Comparison of ENCODE assay signal across 16 mouse cellular contexts in genomic region chr2:49717437-49718116, GRCm38 (mm10).
DNase-seq lines count a peak whose midpoint lies in the region; ATAC-seq and TF ChIP-seq lines count a peak whose summit lies in the region.
"Had no signal": no experiment of that assay in that cellular context is flagged by ENCODE, and none has a peak within 500 bp of the region (broad histone marks: within the 10 kb centered on the region; RNA-seq: fewer than 3 reads in every experiment).

No protein-coding gene starts in this region.

- DNase-seq in forebrain, embryonic 10.5 days (ENCODE audit: extremely low spot score, low spot score) = no peak
- no peak for DNase-seq in left cerebral cortex, postnatal 4 days
- no peak for DNase-seq in adrenal gland, adult (ENCODE audit: inconsistent age in 2 of 2, low spot score in 1 of 2)
- no peak for DNase-seq in left cerebral cortex, adult 11 months (ENCODE audit: low spot score)
- DNase-seq: adrenal gland, postnatal 10 days; B cell, adult 2 months; cerebellum, postnatal 10 days; lung, postnatal 36 days; right cerebral cortex, postnatal 25 days; thymus, adult 18-20 months had no signal

- H3K9me3 ChIP-seq in forebrain, embryonic 10.5 days = no peaks in the 10 kb centered on the region
- no peaks in the 10 kb centered on the region for H3K9me3 ChIP-seq in forebrain, embryonic 16.5 days (ENCODE audit: control insufficient read depth, low read length)
- no peaks in the 10 kb centered on the region for H3K9me3 ChIP-seq in E14TG2a.4 (ENCODE audit: low read length)
- H3K9me3 ChIP-seq in forebrain, embryonic 12.5 days = no peaks in the 10 kb centered on the region
- H3K9me3 ChIP-seq: heart, embryonic 15.5 days had no signal

- H3K27me3 ChIP-seq in forebrain, embryonic 10.5 days (ENCODE audit: poor library complexity, severe bottlenecking) = no peaks in the 10 kb centered on the region
- H3K27me3 ChIP-seq in forebrain, embryonic 16.5 days (replicated peaks; ENCODE audit: control insufficient read depth, insufficient read depth, low read length) = no peaks in the 10 kb centered on the region
- no peaks in the 10 kb centered on the region for H3K27me3 ChIP-seq in E14TG2a.4 (ENCODE audit: insufficient read depth, low read length)
- H3K27me3 ChIP-seq in forebrain, embryonic 12.5 days = no peaks in the 10 kb centered on the region
- H3K27me3 ChIP-seq: Patski had no signal

- no peak overlapping the region for H3K9ac ChIP-seq in forebrain, embryonic 16.5 days (replicated peaks; ENCODE audit: low read depth, low read length)
- no peak overlapping the region for H3K9ac ChIP-seq in forebrain, embryonic 12.5 days
- H3K9ac ChIP-seq: heart, embryonic 15.5 days had no signal

- H3K27ac ChIP-seq in forebrain, embryonic 10.5 days = peak overlapping the region; percentile 78
- no peak overlapping the region; the same call in 1 of the 2 replicates for H3K27ac ChIP-seq in forebrain, embryonic 16.5 days (ENCODE audit: low read length)
- peak overlapping the region; percentile 90 for H3K27ac ChIP-seq in forebrain, embryonic 12.5 days
- H3K27ac ChIP-seq: heart, embryonic 15.5 days had no signal

- peaks cover 41% of the 10 kb centered on the region for H3K36me3 ChIP-seq in forebrain, embryonic 10.5 days (replicated peaks)
- H3K36me3 ChIP-seq in forebrain, embryonic 16.5 days (ENCODE audit: control insufficient read depth, insufficient read depth) = no peaks in the 10 kb centered on the region; the same call in 1 of the 2 replicates
- peaks cover 3% of the 10 kb centered on the region; the same call in 1 of the 2 replicates for H3K36me3 ChIP-seq in E14TG2a.4 (ENCODE audit: insufficient read depth, low read length)
- H3K36me3 ChIP-seq in forebrain, embryonic 12.5 days (replicated peaks) = peaks cover 21% of the 10 kb centered on the region
- H3K36me3 ChIP-seq: heart, embryonic 15.5 days had no signal

- 91% methylated on average over 18 of the region's 18 CpGs for WGBS in forebrain, embryonic 10.5 days
- 89% methylated on average over 18 of the region's 18 CpGs for WGBS in forebrain, embryonic 16.5 days
- 92% methylated on average over 18 of the region's 18 CpGs for WGBS in forebrain, embryonic 12.5 days

- H3K4me1 ChIP-seq in forebrain, embryonic 10.5 days = peaks cover 60% of the 10 kb centered on the region
- peaks cover 44% of the 10 kb centered on the region for H3K4me1 ChIP-seq in forebrain, embryonic 16.5 days (replicated peaks; ENCODE audit: control insufficient read depth, insufficient read depth, low read length)
- H3K4me1 ChIP-seq in E14TG2a.4 (replicated peaks; ENCODE audit: low read depth, low read length) = peaks cover 25% of the 10 kb centered on the region
- peaks cover 50% of the 10 kb centered on the region for H3K4me1 ChIP-seq in forebrain, embryonic 12.5 days

- H3K4me2 ChIP-seq in forebrain, embryonic 16.5 days (ENCODE audit: low read length) = no peak overlapping the region
- H3K4me2 ChIP-seq in forebrain, embryonic 12.5 days = no peak overlapping the region
- H3K4me2 ChIP-seq: heart, embryonic 15.5 days had no signal

- intact Hi-C loops in left cerebral cortex, postnatal 4 days (cut with DNase I) = loop anchor here (5.0 kb wide), 1 partner anchor 95 kb away; no protein-coding TSS in a partner anchor

- ATAC-seq in forebrain, embryonic 16.5 days = no peak
- ATAC-seq in forebrain, embryonic 12.5 days (ENCODE audit: low FRiP score) = no peak
- peak; percentile 53 for ATAC-seq in megakaryocyte, adult 5-6 weeks (ENCODE audit: poor library complexity, severe bottlenecking)
- ATAC-seq: Patski had no signal

- TF ChIP-seq CTCF in E14TG2a.4 (conservative IDR thresholded peaks at IDR 0.05; ENCODE audit: low read length) = no peak

- H3K4me3 ChIP-seq in forebrain, embryonic 10.5 days = no peak overlapping the region
- no peak overlapping the region for H3K4me3 ChIP-seq in forebrain, embryonic 16.5 days (replicated peaks; ENCODE audit: low read length)
- peak overlapping the region; percentile 32; the same call in 1 of the 2 replicates for H3K4me3 ChIP-seq in E14TG2a.4 (replicated peaks; ENCODE audit: low read length)
- H3K4me3 ChIP-seq in forebrain, embryonic 12.5 days (replicated peaks) = no peak overlapping the region
- H3K4me3 ChIP-seq: heart, embryonic 15.5 days had no signal
